Mouse (Mus musculus) 416B (cell line): Measurements from ENCODE around the gene Gigyf1.

ENCODE experiments used
- DNase-seq: peaks from one replicate; pipeline ENCODE4 v3.0.0; 2011; ENCODE audit warnings: low read depth

Gene Gigyf1

DNA sequence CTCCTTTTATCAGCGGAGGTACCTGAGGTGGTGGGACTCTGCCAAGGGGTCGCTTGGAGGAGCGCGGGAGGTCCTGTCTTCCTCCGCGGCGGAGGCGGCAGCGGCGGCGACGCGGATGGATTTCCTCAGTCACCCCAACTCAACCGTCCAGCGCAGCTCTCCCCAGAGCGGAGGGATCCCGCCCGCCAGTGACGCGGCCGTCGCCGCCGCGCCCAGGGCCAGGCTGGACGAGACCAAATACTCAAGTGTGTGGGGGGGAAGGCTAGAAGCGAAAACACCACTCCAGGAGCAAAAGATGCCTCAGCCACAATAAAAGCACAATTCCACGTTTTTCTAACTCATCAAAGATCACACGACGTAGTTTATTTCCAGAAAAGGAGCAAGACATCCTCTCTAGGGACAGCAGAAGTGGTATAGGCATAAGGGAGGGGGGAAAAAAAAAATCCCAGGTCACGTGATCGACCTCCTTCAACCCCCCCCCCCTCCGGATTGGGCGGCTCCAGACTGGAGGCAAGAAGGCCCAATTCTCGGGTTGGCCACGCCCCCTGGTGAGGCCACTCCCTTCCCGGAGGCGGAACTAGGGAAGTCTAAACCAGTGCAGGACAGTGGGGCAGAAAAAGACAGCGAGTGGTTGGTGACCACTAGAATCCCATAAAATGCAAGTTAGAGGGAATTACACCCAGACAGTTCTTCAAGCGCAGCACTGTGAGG, 14.9 kb downstream of the Gigyf1 start, which contains the start of the genes Epo and Gnb2:
Epo (minus strand) TSS at position 126 of the 711 bp plus-strand sequence.
Gnb2 (minus strand) TSS at position 394 of the 711 bp plus-strand sequence.
- DNase-seq, result peak; percentile 99

- DNase-seq, result peak; percentile 28
Observed at GRCm38 (mm10) chr5:137534762-137535161, 16.4 kb downstream of the Gigyf1 start.

DNA sequence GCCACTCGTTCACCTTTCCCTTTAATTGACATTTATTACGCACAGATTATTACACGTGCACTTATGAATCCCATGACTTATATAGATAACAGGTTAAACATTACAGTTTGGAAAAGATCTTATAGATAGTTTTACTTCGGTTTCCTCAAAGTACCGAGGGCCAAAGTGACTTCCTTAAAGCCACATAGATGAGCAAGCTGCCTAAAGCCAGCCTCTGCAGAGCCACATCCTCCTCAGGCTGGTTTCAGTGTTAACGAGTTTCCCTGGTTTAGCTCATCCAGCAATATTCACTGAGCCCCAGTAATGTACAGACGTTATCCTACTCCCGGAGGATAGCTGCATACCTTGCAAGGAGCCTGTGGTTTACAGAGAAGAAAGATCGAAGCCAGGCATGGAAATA, 17.0 kb downstream of the Gigyf1 start:
- DNase-seq, result peak; percentile 56

DNA sequence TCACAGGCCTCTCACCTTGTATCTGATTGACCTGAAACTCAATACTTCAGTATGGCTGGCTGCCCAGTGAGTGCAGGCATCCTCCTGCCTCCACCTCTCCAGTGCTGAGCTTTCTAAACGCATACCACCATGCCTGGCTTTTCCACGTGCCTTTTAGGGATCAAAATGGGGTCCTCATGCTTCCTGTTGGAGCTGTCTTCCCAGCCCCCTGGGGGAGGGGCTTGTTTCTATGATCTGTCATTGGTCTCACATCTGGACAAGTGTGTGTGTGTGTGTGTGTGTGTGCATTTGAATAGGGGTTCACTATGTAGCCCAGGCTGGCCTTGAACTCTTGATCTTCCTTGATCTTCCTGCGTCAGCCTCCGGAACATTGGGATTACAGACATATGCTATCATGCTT, 19.1 kb downstream of the Gigyf1 start:
- DNase-seq, result no peak

DNA sequence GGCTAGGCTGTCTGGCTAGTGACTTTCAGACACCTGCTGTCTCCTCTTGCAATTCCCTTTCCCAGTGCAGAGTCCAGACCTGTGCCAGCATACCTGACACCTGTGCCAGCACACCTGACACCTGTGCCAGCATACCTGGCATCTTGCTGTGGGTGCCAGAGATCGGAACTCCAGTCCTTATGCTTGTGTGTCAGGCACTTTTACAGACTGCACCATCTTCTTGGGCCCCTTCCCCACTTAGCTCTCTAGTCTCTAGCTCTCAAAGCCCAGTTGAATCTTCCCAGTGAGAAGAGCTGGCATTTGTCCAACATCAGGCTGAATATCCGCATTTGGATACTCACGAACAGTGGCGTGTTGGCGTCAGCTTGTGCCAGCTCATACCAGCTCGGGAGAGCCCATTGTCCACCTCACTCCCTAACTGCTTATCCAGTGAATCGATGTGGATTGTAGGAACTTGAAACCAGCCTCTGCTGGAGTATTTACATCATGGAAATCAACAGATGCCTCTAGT, 21.0 kb downstream of the Gigyf1 start:
- no peak for DNase-seq

DNA sequence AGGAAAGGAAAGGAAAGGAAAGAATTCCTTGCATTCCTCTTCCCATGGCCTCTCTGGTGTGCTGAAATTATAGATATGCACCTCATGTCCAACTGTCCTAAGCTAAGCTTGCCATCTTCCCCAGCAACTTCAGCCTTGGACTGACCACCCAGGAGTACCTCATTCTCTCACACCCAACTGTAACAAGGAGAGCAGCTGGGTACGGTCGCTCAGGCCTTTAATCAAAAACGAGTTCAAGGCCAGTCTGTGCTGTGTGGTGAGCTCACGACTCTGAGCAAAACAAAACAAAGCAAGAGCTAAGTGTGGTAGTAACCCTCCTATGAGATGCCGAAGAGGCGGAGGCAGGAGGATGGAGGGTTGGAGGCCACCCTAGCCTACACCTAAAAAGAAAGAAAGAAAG, 22.6 kb downstream of the Gigyf1 start:
- DNase-seq, result no peak

DNA sequence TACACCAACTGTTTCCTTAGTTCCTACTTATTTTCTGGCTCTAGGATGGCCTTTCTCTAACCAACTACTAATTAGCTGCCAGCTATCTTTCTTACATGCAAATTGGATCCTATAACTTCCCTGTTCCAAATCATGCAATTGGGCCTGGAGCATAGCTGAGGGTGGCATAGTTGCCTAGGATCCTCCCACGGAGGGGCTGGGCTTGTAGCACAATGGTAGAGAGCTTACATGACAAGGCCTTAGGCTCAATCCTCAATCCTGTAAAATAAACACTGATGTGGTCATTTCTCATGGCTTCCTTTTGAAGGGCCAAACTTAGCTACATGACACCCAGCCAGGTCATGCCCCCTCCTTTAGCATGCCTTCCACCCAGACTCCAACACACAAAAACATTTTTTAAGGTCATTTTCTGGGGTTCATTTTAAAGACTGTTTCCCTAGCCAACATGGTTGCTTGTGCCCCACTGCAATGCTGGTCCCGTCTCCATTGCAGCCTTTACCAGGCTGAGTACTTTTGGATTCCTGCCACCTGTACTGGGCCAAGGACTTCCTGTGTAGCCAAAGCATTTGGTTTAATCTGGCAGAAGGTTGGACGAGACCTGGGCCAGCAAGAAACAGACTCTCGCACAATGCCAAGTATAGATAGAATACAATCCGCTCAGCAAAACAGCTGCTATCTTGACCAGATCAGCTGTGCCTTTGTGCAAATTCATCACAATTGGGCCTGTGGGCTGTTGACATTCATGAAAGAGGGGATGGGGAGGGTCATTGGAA, 23.6 kb downstream of the Gigyf1 start:
- no peak for DNase-seq

DNA sequence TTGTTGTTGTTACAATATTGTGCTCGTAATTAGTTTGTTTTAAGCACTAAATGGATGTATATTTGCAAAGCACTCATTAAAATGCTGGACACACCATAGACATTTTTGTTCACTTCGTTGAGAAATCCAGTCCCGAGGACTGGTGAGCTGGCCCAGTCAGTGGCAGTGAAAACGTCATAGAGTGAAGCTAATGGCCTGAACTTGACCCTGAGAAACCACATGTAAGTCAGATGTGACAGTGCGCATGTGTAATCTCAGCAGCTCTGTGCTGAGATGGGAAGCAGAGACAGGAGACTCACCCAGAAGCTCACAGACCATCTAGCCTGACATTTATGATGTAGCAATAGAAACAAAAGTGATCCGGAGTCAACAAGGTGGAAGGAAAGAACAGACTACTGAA, 26.6 kb downstream of the Gigyf1 start:
- peak; percentile 54 for DNase-seq

- no peak for DNase-seq
Observed at GRCm38 (mm10) chr5:137545596-137545995, 27.2 kb downstream of the Gigyf1 start.

GRCm38 (mm10) chr5:137549840-137550239, 31.5 kb downstream of the Gigyf1 start:
- DNase-seq, result no peak

DNA sequence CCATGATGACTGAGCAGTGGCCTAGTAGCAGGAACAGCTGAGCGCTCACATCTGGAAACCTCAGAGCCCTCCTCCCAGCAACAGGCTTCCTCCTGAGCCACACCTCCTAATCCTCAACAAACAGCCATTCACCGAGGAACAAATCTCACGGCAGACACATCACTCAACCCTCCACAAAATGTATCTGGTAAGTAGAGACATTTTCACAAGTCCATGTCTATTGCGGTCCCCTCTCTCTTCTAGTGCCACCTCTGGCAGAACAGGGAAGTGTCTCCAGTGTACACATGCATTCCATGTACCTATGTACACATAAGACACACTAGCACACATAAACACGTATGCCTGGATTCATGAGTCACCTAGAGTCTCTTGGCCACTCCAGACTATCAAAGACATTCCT, 32.8 kb downstream of the Gigyf1 start:
- peak; percentile 47 for DNase-seq

- no peak for DNase-seq
Observed at GRCm38 (mm10) chr5:137553000-137553399, 34.7 kb downstream of the Gigyf1 start.

- no peak for DNase-seq
Observed at GRCm38 (mm10) chr5:137553411-137553837, 35.1 kb downstream of the Gigyf1 start, which contains the start of gene Actl6b. TSS of gene Actl6b (plus strand) at chr5:137553517.

DNA sequence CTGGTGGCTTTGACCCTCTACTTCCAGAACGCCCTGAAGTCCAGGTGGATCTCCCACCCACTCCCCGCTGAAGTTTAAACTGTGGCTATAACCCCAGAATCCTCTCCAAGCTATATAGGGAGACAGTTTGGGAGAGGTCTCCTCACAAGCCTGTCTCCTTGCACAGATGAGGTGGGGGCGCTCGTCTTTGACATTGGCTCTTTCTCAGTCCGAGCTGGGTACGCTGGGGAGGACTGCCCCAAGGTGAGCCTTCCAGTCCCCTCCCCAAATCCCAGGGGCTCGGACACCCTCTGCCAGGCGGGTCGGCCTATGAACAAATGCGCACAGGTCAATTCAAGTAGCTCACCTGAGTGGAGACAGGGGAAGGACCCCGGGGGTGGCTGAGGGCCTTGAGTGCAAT, 35.5 kb downstream of the Gigyf1 start:
- DNase-seq, result no peak

DNA sequence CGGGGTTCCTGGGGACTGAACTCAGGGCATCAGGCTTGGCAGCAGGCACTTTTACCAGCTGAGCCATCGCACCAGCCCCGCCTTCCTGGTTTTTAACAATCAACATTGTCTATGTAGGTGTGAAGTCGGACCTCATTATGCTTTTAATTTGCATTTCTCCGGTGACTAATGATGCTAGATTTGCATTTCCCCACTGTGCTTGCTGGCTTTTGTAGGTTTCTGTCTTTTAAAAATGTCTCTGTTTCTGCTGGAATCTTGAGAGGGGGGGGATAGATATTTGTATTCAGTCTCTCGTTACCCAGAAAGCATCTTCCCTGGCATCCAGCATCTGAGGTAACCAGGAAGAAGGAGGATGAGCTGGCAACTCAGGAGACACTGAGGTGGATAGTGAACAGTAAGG, 43.2 kb downstream of the Gigyf1 start:
- no peak for DNase-seq

DNA sequence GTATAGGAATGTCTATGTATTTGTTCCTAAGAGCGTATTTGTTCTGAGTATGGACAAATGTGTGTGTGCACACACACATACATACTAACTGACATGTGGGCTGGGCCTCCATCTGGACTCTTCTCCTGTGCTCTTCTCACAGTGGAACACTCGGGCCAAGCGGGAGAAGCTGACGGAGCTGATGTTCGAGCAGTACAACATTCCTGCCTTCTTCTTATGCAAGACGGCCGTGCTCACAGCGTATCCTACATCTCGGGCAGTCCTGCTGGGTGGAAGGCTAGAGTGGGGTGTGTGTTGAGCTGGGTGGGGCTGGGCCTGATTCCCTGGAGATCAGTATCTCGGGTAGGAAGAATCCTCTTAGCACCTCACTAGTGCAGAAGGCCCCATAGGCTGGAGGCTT, 44.6 kb downstream of the Gigyf1 start:
- no peak for DNase-seq

DNA sequence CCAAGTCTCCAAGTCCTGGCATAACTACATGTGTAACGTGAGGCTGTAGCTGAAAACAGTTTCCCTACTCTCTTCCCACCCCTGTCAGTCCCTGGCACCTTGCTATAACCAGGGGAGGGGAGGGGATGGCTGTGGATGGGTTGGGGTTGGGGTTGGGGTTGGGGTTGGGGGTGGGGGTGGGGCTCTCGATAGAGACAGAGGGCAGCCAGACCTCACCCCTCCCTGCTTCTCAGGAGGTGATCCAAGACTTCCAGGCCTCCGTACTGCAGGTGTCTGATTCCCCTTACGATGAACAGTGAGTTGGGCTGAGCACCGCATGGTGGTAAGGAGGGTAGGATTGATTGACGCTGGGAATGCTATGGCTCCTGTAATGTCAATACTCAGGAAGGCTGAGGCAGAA, 47.4 kb downstream of the Gigyf1 start:
- DNase-seq, result no peak

GRCm38 (mm10) chr5:137566416-137566815, 48.1 kb downstream of the Gigyf1 start:
- no peak for DNase-seq

DNA sequence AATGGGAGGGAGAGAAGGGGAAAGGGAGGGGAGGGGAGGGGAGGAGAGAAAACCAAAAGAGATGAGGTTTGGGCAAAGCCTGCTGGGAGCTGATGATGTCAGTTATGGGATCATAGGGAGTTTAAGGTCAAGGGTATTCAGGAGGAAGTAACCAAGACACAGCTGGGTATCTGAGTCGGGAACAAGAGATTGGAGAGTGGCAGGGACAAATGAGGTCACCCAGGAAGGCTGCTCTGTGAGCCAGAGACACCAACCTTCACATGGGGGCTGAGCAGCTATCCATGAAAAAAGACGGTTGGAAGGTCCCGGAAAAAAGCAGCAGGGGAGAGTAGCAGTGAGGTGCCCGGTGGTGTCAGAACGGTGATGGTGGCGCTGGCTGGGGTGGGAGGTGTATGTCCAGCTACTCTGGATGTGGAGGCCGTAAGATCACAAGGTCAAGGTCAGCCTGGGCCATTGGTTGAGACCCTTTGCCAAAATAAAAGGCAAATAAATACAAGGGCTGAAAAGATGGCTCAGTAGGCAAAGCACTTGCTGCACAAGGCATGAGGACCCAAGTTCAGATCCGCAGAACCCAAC, 50.0 kb downstream of the Gigyf1 start:
- DNase-seq, result no peak

GRCm38 (mm10) chr5:137569031-137569430, 50.7 kb downstream of the Gigyf1 start:
- no peak for DNase-seq

DNA sequence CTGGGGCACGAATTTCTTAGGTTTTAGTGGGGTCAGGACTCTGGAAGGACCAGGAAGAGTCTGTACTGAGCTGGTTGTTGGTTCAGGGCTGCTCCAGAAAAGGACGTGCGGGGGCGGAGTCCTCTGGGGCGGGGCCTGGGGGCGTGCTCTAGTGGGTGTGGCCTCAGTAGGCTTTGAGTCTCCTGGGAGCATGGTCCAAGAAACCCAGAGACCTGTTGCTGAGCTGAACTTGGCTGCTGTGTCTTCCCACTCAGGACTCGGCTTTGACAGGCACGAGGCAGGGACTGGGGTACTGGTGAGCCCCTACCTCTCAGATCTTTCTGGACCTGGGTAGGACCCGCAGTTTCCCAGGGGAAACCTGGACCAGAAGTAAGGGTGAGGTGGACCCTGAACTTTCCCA, 51.3 kb downstream of the Gigyf1 start, which contains the start of gene Tfr2:
Tfr2 (plus strand) TSS at position 176 of the 400 bp plus-strand sequence.
- peak; percentile 92 for DNase-seq

DNA sequence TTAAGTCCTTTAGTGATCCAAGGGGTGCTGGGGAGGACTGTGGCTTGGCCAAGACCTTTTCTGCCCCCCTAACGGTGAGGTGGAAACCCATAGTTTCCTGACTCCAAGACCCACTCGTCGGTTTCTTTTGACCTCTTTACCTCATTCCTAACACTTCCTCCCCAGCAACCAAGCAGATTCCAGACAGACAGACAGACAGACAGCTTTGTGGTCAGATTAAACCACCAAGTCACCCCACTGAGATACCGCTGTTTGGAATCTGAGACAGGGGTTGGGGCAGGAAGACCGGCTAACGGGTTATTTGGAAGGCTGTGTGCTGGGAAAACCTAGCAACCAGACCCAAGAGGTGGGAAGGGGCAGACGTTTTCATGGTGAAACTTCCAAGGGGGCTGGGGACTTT, 51.8 kb downstream of the Gigyf1 start:
- DNase-seq, result peak; percentile 89
